Mouse (Mus musculus): ENCODE measurements around the gene Homer2.

DNA sequence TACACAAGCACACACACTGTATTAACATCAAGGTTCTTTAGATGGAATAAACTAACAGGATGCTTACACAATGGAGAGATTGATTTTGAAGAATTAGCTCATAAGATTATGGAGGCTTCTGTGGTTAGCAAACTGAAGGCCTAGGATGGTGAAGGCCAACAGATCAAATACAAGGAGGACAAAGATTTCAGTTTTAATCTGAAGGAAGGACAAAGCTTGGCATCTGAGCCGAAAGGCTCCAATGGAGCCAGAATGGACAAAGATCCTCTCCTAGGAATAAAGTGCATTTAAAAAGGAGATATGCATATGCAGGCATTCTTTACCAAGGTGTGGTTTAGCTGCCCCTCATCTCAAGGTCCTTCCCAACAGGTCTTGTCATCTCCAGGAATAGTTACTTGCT is 137.5 kb downstream of the Homer2 start:
- TF ChIP-seq ZMIZ1 (IDR thresholded peaks at IDR 0.05; ENCODE audit: low read depth, low read length) (no peak), ZKSCAN1 (IDR thresholded peaks at IDR 0.05; ENCODE audit: borderline replicate concordance, low read depth, low read length) (no peak), POLR2A (IDR thresholded peaks at IDR 0.05; ENCODE audit: low read depth, low read length) (no peak), IRF4 (IDR thresholded peaks at IDR 0.05; ENCODE audit: low read depth, low read length) (no peak), MEF2A (IDR thresholded peaks at IDR 0.05; ENCODE audit: borderline replicate concordance, low read depth, low read length) (no peak), EP300 (IDR thresholded peaks at IDR 0.05; ENCODE audit: low read length) (no peak), CHD2 (IDR thresholded peaks at IDR 0.05; ENCODE audit: low read length) (no peak), NRF1 (IDR thresholded peaks at IDR 0.05; ENCODE audit: low read depth, low read length) (no peak), TBP (conservative IDR thresholded peaks at IDR 0.05; ENCODE audit: low read depth, low read length) (no peak), USF1 (IDR thresholded peaks at IDR 0.05; ENCODE audit: low read depth, low read length) (no peak), ZC3H11A (IDR thresholded peaks at IDR 0.05; ENCODE audit: low read depth, low read length) (no peak), CTCF (conservative IDR thresholded peaks at IDR 0.05 in 1 of 2, IDR thresholded peaks at IDR 0.05 in 1 of 2; ENCODE audit: low read depth in 2 of 2, low read length in 2 of 2) (no peak), MAZ (IDR thresholded peaks at IDR 0.05; ENCODE audit: low read depth, low read length) (no peak), CHD1 (IDR thresholded peaks at IDR 0.05; ENCODE audit: low read depth, low read length) (no peak)
